Comparison of ENCODE assay signal across 10 mouse cellular contexts in genomic region chr13:31630551-31630950, GRCm38 (mm10). TPM values are rescaled to one million over a fixed set of nuclear protein-coding genes. Genes with fewer than 3 reads are reported as not detected.
A peak's percentile ranks its signal among the peaks of the same experiment; 100 is the strongest.
DNase-seq lines count a peak whose midpoint lies in the region; ATAC-seq and TF ChIP-seq lines count a peak whose summit lies in the region.
"Had no signal": no experiment of that assay in that cellular context is flagged by ENCODE, and none has a peak within 500 bp of the region (broad histone marks: within the 10 kb centered on the region; RNA-seq: fewer than 3 reads in every experiment).

No protein-coding gene starts in this region.

- DNase-seq in lung, postnatal 36 days = no peak
- DNase-seq in lung, postnatal 0 days (ENCODE audit: low spot score) = peak; percentile 33
- DNase-seq in stomach, postnatal 0 days (ENCODE audit: low spot score) = no peak
- no peak for DNase-seq in gastrocnemius, adult 8-10 months (ENCODE audit: low spot score in 2 of 2)
- DNase-seq in urinary bladder, postnatal 25 days (ENCODE audit: low spot score) = no peak
- DNase-seq: heart, adult 11 months had no signal

- H3K27me3 ChIP-seq in lung, embryonic 16.5 days (ENCODE audit: control insufficient read depth, insufficient read depth, low read depth, low read length) = peaks cover 57% of the 10 kb centered on the region
- peaks cover 73% of the 10 kb centered on the region for H3K27me3 ChIP-seq in embryonic facial prominence, embryonic 15.5 days
- peaks cover 34% of the 10 kb centered on the region for H3K27me3 ChIP-seq in lung, postnatal 0 days (replicated peaks; ENCODE audit: insufficient read depth, low read length)
- H3K27me3 ChIP-seq in stomach, postnatal 0 days (ENCODE audit: control insufficient read depth, insufficient read depth, low read length) = no peaks in the 10 kb centered on the region

- peak overlapping the region; percentile 86 for H3K9ac ChIP-seq in lung, embryonic 16.5 days (ENCODE audit: low read length)
- H3K9ac ChIP-seq in embryonic facial prominence, embryonic 15.5 days = no peak overlapping the region
- no peak overlapping the region for H3K9ac ChIP-seq in lung, postnatal 0 days (replicated peaks; ENCODE audit: low read depth)
- peak overlapping the region; percentile 84 for H3K9ac ChIP-seq in stomach, postnatal 0 days (ENCODE audit: low read length)

- ATAC-seq in lung, embryonic 16.5 days (ENCODE audit: low read depth) = no peak
- ATAC-seq in embryonic facial prominence, embryonic 15.5 days (ENCODE audit: insufficient number of reproducible peaks, low FRiP score, low TSS enrichment, low read depth) = no peak
- ATAC-seq in lung, postnatal 0 days = no peak
- ATAC-seq in stomach, postnatal 0 days (ENCODE audit: low FRiP score, low TSS enrichment) = no peak

- peak overlapping the region; percentile 78 for H3K4me2 ChIP-seq in lung, embryonic 16.5 days (ENCODE audit: low read depth, low read length)
- H3K4me2 ChIP-seq in embryonic facial prominence, embryonic 15.5 days (replicated peaks) = 0 out of 2 replicates have a peak overlapping the region, but pooled peaks have one; percentile 0
- peak overlapping the region; percentile 63; the same call in 1 of the 2 replicates for H3K4me2 ChIP-seq in lung, postnatal 0 days (replicated peaks; ENCODE audit: low read depth, low read length)
- H3K4me2 ChIP-seq in stomach, postnatal 0 days (replicated peaks; ENCODE audit: low read depth) = peak overlapping the region; percentile 75

- peak overlapping the region; percentile 68 for H3K4me3 ChIP-seq in lung, embryonic 16.5 days (ENCODE audit: low read length)
- H3K4me3 ChIP-seq in embryonic facial prominence, embryonic 15.5 days (replicated peaks) = no peak overlapping the region
- H3K4me3 ChIP-seq in lung, postnatal 0 days (ENCODE audit: low read depth, low read length) = no peak overlapping the region; the same call in 1 of the 2 replicates
- H3K4me3 ChIP-seq in stomach, postnatal 0 days (ENCODE audit: low read depth, low read length) = peak overlapping the region; percentile 67; the same call in 1 of the 2 replicates

- TF ChIP-seq EP300 in lung, postnatal 0 days (IDR thresholded peaks at IDR 0.05) = no peak
- no peak for TF ChIP-seq EP300 in stomach, postnatal 0 days (optimal IDR thresholded peaks at IDR 0.05)

- 23% methylated on average over 10 of the region's 10 CpGs for WGBS in lung, embryonic 16.5 days
- WGBS in embryonic facial prominence, embryonic 15.5 days = 14% methylated on average over 10 of the region's 10 CpGs
- WGBS in lung, postnatal 0 days = 20% methylated on average over 10 of the region's 10 CpGs
- 21% methylated on average over 10 of the region's 10 CpGs for WGBS in stomach, postnatal 0 days

- no peaks in the 10 kb centered on the region for H3K9me3 ChIP-seq in lung, embryonic 16.5 days (ENCODE audit: control insufficient read depth, low read length)
- no peaks in the 10 kb centered on the region for H3K9me3 ChIP-seq in embryonic facial prominence, embryonic 15.5 days (replicated peaks)
- H3K9me3 ChIP-seq in lung, postnatal 0 days (ENCODE audit: low read length) = no peaks in the 10 kb centered on the region
- H3K9me3 ChIP-seq in stomach, postnatal 0 days (ENCODE audit: control insufficient read depth, low read length) = no peaks in the 10 kb centered on the region

- 0 out of 2 replicates have a peak, but pooled peaks cover 3% of the 10 kb centered on the region for H3K36me3 ChIP-seq in lung, embryonic 16.5 days (ENCODE audit: control insufficient read depth, insufficient read depth, low read length)
- no peaks in the 10 kb centered on the region for H3K36me3 ChIP-seq in embryonic facial prominence, embryonic 15.5 days
- H3K36me3 ChIP-seq in lung, postnatal 0 days (ENCODE audit: insufficient read depth, low read length) = no peaks in the 10 kb centered on the region
- H3K36me3 ChIP-seq in stomach, postnatal 0 days (ENCODE audit: control insufficient read depth, insufficient read depth, low read length) = no peaks in the 10 kb centered on the region

- TF ChIP-seq CTCF in lung, postnatal 0 days (IDR thresholded peaks at IDR 0.05) = no peak
- TF ChIP-seq CTCF in stomach, postnatal 0 days (IDR thresholded peaks at IDR 0.05; ENCODE audit: low read depth) = no peak

- H3K27ac ChIP-seq in lung, embryonic 16.5 days (ENCODE audit: low read length) = no peak overlapping the region
- no peak overlapping the region for H3K27ac ChIP-seq in embryonic facial prominence, embryonic 15.5 days (replicated peaks)
- no peak overlapping the region for H3K27ac ChIP-seq in lung, postnatal 0 days (ENCODE audit: low read length)
- H3K27ac ChIP-seq in stomach, postnatal 0 days (replicated peaks) = 0 out of 2 replicates have a peak overlapping the region, but pooled peaks have one; percentile 13

- H3K4me1 ChIP-seq in lung, embryonic 16.5 days (replicated peaks; ENCODE audit: control insufficient read depth, insufficient read depth, low read length) = peaks cover 10% of the 10 kb centered on the region
- peaks cover 27% of the 10 kb centered on the region for H3K4me1 ChIP-seq in embryonic facial prominence, embryonic 15.5 days
- peaks cover 4% of the 10 kb centered on the region; the same call in 1 of the 2 replicates for H3K4me1 ChIP-seq in lung, postnatal 0 days (ENCODE audit: insufficient read depth, low read depth, low read length)
- no peaks in the 10 kb centered on the region for H3K4me1 ChIP-seq in stomach, postnatal 0 days (replicated peaks; ENCODE audit: control insufficient read depth, insufficient read depth)

RNA-seq across cellular contexts. Expression of gene Foxf2, which starts 4.9 kb away (rescaled TPM):
- 19.4 and 22.9 TPM in 2 replicates for polyA plus RNA-seq in lung, embryonic 16.5 days (2015; fragmentation: Nextera tagmentation; extraction: Ambion mirVana)
- polyA plus RNA-seq in embryonic facial prominence, embryonic 15.5 days (2015; fragmentation: Nextera tagmentation; extraction: Ambion mirVana) = 4.8 and 5.8 TPM in 2 replicates
- polyA plus RNA-seq in lung, postnatal 0 days (2015; fragmentation: Nextera tagmentation; extraction: Ambion mirVana) = 14.9 and 26.6 TPM in 2 replicates
- polyA plus RNA-seq in stomach, postnatal 0 days (2015; fragmentation: Nextera tagmentation; extraction: Ambion mirVana) = 10.0 and 12.5 TPM in 2 replicates
- total RNA-seq in gastrocnemius, adult 8-10 months (2022) = under 1 TPM in 2 of 4 experiments, not detected in 2; 0.10 to 0.24 TPM
- total RNA-seq: liver, adult 2 months had no signal
- polyA plus RNA-seq: liver, adult 2 months; testis, adult 2 months had no signal

Comparison
In these comparisons a context has a peak if more than half of its experiments do, and no peak if none do; other contexts are left out.
1. H3K4me3 ChIP-seq: peak in lung, embryonic 16.5 days (single experiment) and stomach, postnatal 0 days (single experiment); none in embryonic facial prominence, embryonic 15.5 days (single experiment) and lung, postnatal 0 days (single experiment).
2. H3K9ac ChIP-seq: peak in lung, embryonic 16.5 days (single experiment) and stomach, postnatal 0 days (single experiment); none in embryonic facial prominence, embryonic 15.5 days (single experiment) and lung, postnatal 0 days (single experiment).
3. H3K4me2 ChIP-seq: peak in every context shown above with its lines; median percentile 78 in lung, embryonic 16.5 days; 75 in stomach, postnatal 0 days; 63 in lung, postnatal 0 days; 0 in embryonic facial prominence, embryonic 15.5 days.